Mouse (Mus musculus) kidney, adult 8-10 months (tissue): Measurements from ENCODE around the gene Surf1.
"Not testable (repeated sequence)": the region's sequence is repeated elsewhere in the genome, so short reads cannot be mapped to it uniquely, and the experiment has no call there.

ENCODE experiments used
- DNase-seq, 2 experiments: peaks; one replicate each; pipeline ENCODE4 v3.0.0; 2022

Gene Surf1

DNA sequence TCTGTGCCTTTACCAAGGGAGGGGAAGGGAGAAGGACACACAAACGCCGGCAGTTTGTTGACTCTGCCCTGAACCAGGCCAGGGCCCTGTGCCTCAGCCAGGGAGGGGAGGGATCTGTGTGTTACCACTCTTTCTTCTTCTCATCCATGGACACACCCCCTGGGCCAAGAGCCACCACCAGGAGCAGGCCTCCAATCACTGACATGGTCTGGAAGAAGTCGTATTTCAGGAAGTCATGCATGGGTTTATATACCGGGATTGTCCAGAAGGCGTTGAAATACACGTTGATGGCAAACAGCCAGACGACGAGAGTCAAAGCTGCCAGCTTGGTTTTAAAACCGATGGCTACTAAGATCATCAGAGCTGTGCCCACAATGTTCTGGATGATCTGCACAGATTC lies 5.5 kb upstream of the Surf1 start:
- DNase-seq = peak; percentile 45 to 48

DNA sequence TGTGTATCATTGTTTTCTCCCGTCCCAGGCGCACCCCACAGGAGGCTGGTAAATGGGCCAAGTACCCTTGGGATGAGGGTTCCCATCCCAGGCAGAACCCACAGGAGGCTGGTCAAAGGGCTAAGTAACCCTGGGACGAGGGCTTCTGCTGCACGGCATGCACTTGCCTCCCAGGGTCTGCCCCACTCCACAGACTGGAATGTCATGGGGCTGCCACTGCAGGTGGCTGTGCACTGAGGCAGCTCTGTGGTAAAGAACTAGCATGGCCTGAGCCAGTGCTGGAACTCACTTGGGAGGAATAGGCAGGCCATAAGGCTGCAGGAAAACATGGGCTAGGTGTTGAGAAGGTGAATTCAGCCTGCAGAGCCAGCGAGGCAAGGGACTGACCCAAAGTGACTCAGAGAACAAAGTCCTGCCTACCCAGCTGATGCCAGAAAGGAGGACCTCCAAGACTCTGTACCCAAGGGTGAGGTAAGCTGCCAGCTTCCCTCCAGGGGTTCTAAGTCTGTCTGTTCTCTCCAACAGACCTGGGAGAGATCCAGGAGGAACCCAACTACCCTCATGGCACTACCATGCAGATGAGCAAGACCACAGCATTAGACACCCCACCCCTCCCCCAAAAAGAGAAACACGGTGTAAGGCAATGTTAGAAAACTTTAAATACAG lies 4.0 kb upstream of the Surf1 start:
- DNase-seq = peak; percentile 71 to 81

DNA sequence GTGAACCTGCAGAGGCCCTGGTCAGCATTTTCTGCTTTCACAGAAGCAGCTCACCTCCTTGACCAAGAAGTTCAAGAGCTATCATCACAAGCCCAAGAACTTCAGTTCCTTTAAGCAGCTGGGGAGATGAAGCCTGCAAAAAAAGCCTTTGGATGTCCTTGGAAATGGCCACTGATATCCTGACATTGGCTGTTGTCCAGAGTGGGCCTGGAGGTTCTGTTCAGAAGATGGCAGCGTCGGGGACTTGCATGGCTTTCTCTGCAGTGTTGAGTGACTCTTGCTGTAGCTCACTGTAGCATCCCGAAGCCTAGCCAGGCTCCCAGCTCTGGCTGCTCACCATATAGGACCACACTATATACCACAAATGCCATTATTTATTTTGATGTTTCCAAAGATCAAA lies 3.4 kb upstream of the Surf1 start:
- DNase-seq = no peak

DNA sequence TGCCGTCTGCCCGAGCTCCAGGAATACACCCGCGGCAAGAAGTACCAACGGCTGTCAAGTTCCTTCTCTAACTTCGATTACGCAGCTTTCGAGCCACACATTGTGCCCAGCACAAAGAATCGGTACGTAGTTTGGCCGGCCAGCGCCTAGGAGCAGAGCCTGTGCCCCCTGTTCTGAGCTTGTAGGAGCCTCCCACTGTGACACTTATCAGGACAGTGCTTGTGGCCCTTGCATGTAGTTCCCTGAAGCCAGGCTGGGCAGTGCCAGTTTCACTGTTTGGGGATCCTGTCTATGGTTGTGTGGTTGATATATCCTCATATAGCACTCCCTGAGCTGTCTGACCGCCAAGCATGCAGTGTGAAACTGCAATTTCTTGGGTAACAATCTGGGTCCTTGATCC lies 408 bp upstream of the Surf1 start:
- no peak for DNase-seq

DNA sequence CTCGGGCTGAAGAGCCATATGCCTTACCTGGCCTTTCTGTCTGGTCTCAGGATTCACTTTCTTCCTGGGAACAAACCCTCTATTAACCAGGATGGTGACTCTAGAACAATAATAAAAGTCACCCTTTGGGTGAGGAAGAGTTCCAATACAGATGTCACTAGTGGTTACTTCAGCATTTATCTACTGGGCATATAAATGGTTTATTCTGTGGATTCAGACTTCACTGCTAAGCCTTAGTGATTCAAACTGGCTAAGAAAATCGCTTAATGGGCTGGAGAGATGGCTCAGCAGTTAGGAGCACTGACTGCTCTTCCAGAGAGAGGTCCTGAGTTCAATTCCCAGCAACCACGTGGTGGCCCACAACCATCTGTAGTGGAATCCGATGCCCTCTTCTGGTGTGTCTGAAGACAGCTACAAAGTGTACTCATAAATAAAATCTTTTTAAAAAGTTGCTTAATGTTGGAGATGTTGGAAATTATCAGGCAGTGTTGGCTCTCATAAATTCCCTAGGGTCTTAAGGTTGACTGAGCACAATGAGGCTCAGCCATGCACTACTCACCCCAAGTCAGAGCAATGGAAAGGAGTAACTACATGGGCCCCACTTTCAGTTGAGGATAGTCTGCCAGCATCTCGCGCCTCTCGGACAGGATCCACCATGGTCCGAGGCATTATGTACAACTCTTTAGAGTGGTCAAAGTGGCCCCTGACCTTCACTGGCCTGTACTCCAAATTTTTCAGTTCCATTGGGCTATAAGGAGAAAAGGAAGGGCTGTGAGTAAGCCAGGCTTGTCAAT lies 2.0 kb downstream of the Surf1 start:
- DNase-seq = no peak

DNA sequence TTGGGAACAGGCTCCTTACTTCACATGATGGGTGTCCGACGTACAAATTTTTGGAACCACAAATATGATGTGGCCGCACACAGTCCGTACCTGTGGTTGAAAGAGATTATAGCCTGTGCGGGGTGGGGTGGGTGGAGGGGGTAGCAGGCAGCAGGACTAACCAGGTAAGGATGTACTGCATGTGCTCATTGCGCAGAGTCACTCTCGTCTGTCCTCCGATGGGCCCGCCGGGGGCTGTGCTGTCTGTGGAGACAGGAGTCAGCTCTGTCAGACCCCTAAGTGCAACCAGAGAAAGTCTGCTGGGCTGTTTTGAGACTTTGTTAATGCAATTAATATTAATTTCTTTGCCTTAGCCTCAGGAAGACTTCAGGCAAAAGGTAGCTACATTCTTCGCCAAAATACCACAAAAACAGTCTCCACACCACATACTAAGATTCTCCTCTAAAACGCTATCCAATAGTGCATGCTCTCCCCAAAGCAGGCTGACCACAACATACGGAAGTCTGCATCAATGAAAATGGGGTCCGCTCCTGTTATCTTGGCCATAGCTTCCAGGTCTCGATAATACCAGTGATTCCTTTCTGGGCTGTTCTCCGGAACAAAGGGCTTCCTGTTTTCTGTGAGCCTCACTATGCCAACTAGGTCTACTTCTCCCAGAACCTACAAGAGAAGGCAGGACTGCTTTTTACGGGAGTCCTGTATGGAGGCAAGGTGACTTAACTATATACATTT lies 2.7 kb downstream of the Surf1 start:
- no peak for DNase-seq

DNA sequence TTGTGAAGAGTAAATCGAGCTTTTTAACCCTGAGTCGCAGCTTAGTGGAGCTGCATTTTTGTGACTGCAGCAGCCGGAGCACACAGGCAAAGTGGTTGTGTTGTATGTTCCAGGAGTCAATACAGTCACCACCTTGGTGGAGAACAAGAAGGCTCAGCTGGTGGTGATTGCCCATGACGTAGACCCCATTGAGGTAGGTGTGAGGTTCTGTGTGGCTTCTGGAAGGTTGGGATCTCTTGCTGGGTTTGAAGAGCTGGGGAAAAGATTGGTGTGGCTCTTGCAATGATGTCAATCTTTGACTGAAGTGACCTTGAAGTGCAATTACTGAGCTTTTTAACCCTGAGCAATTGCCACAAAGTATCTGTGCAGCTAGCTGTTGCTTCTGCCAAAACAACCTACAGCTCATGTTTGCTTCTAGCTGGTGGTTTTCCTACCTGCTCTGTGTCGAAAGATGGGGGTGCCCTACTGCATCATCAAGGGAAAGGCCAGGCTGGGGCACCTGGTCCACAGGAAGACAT lies 4.0 kb downstream of the Surf1 start:
- no peak for DNase-seq

DNA sequence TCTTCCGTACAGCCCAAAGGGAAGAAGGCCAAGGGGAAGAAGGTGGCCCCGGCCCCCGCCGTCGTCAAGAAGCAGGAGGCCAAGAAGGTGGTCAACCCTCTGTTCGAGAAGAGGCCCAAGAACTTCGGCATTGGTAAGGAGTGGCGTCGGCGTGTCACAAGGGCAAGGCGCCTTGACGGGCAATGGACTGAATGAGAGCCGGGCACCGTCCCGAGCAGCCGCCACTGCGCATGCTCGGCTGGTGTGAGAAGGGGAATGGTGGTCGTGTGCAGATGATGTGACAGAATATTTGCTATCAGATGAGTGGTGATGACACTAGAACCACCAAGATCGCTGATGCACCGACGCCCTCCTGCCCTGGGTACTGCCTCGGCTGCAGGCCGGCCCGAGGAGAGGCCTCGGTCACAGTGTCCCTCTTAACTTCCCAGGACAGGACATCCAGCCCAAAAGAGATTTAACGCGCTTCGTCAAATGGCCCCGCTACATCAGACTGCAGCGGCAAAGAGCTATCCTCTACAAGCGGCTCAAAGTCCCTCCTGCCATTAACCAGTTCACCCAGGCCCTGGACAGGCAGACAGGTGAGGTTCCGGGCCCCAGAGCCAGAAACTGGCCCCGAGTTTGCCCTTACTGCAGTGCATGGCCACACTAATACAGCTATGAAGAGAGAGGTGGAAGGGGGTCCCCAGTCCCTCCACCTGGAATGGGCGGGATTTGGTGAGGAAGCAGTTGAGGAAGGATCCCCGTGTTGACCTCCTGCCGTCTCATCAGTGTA lies 5.2 kb downstream of the Surf1 start:
- no peak for DNase-seq

DNA sequence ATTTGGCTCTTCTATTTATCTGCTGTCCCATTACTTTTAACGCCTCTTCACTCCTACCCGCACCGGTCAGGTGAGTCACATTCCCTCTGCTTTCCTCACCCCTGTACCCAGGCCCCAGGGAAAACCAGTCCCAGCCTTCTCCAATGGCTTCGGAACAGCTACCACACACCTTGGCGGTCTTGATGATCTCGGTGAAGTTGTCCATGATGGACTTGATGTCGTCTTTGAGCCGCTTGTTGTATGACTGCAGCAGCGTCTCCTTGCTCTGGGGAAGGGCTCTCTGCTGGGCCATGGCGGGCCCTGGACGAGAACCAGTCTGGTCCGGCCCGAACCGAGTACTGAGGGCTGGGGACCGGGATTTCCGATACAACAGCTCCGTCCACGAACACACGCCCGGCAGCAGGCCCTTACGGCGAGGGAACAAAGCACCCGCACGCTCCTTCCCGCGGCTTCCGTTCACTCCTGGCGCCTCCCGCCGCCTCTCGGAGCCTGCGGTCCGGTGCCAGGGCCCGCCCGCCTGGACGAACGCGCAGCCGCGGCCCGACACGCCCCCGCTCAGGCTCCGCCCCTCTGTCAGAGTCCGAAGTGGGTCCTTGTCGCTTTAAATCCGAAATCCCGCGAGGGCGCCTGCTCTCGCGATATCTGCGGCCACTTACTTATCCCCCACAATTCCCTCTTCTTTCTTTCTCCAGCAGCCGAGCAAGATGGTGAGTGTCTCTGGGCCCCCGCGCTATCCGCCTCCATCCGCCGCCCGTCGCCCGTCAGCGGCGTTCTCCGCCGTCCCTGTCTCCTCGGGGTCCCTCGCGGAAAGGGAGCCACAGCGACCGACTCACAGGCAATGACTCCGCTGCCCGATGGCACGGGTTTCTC lies 6.0 kb downstream of the Surf1 start, which contains the start of the genes Med22 and Rpl7a:
TSS of gene Med22 (minus strand) at position 554 of the 870 bp plus-strand sequence.
TSS of gene Rpl7a (plus strand) at position 641 of the 870 bp plus-strand sequence.
- peak; percentile 99 to 100 for DNase-seq

DNA sequence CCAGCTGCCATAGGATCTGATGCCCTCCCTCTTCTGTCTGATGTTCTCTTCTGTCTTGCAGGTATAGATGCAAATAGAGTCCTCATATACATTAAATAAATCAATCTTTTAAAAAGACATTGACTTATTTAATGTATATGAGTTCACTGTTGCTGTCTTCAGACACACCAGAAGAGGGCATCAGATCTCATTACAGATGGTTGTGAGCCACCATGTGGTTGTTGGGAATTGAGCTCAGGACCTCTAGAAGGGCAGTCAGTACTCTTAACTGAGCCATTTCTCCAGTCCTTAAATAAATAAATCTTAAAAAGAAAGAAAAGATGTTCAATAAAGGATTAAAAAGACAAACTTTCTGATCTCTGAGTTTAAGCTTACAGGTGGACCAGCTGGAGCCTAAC lies 6.9 kb downstream of the Surf1 start:
- DNase-seq = no peak

DNA sequence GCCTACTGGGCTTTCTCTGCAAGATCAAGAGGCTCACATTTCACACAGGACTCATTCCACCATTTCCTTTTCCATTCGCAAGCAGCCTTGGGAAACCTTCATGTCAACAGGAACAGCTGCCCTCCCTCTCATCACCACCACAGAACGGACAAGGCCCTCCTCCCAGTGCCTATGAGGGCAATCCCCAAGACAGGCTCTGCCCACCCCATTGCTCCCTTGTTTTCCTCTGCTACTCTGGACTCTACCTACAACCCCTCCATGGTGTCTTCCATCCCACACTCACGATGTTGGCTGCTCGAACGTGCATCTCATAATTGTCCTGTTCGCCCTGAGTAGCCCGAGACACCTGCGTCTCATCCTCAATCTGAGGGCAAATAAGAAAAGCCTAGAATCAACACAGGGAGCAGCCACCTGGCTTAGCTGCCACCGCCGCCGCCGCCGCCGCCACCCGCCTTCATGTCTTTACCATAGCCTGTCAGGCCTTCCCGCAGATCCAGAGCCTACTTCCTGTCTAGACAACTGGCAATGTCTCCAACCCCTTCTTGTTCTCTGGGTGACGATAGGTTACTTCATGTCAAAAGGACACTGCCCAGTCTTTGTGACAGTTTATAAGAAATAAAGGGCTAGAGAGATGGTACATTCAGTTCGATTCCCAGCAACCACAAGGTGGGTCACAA lies 7.5 kb downstream of the Surf1 start:
- no peak for DNase-seq

DNA sequence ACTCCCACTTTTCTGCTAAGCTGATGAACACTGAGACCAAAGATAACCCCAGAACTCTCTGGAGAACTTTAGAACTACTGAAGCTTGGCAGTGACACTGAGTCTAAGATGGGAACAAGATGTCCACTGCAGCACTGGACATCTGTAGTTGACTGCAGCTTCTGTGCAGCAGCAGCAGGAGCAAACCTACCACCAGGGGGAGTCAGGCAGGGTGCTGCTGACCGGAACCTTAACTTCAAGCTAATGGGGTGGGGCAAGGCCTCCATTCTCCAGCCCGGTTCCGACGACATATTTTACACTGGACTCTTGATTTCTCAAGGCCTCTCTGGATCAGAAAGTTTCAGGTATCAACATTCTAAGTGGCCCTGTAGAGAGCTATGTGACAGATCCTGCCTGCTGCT lies 9.2 kb downstream of the Surf1 start:
- peak in 1 of 2 experiments; percentile 61 for DNase-seq

DNA sequence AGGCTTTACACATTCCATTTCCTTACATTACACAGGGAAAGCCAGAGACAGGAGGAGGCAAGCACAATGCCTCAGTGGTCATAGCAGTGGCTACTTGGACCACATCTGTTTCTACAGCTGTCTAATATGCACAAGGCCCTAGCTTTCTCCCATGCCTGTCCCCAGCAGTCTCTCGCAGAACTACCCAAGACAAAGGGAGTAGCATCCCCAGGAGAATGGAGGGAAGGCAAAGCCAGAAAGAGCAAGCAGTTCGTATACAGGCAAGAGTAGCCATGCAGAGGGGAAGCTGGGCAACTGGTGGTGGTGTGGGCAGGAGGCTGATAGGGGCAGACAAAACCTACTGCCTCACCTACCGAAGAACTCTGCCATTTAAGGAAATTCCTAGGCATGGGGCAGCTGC lies 9.9 kb downstream of the Surf1 start:
- DNase-seq = no peak

DNA sequence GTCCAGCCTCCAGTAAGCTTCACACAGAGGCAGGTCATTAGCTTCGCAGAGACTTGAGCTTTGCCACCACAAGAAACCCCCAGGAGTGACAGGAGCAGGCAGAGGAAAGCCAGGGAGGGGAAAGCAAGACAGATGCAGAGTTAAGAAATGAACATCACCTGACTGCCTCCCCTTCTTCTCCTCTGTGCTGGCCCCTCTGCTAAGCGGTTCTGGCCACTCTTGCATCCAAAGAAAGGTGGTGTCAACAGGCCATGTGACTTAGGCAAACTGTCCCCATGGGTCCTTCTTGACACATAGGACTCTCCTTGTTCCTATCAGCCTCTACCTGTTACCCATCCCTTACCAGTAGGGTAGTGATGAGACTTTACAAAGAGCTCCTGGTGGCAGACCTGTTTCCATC lies 10.4 kb downstream of the Surf1 start:
- DNase-seq = no peak

DNA sequence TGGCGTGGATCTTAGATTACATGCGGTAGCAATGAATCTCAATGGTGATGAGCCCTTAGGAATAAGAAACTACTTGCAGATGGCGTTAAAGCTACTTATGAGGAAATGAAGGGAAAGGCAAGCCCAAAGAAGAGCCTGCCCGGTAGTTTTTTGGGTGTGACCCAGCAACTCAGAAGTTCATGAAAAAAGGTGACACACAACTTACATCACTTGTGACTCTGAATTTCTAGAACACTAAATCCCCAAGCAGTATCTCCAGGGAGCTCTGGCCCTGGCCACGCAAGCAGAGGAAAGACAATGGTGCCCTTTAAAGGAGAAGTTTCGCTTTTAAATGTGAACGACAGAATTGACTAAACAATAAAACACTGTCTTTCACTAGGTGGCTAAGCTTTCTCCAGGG lies 13.0 kb downstream of the Surf1 start:
- DNase-seq = no peak

DNA sequence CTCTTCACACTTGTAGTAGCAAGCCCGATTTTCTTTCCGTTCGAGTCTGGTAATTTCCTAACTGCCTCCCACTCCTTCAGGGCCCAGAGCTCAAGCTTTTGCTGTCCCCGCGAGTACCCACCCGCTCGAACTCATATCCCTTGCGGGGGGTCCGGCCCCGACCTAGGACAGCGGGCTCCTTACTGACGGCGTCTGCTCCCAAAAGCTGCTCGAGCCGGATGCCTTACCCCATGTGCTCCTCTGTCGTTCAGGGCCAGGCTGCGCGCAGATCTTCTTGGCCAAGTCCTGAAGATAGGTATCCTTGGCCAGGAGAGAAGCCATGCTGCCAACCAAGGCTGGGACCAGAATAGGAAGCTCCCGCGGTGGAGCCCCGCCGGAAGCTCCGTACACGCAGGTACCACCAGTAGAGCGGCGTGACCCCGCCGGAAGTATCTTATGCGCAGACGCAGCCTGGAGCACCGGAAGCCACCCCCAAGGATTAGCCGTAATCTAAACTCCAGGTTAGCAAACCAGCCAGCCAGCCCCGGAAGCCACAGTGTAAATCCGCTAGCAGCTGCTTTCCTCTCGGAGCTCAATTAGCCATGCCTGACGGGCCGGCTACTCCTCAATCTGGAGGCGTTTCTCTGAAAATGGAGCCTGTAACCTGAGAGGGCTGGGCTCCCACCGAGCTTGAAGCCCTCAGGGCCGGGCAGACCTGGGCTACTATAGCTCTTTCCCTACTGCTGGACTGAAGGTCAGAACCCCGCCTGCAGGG lies 13.7 kb downstream of the Surf1 start, which contains the start of gene Surf6:
TSS of gene Surf6 (minus strand) at position 413 of the 754 bp plus-strand sequence.
- peak; percentile 98 for DNase-seq

DNA sequence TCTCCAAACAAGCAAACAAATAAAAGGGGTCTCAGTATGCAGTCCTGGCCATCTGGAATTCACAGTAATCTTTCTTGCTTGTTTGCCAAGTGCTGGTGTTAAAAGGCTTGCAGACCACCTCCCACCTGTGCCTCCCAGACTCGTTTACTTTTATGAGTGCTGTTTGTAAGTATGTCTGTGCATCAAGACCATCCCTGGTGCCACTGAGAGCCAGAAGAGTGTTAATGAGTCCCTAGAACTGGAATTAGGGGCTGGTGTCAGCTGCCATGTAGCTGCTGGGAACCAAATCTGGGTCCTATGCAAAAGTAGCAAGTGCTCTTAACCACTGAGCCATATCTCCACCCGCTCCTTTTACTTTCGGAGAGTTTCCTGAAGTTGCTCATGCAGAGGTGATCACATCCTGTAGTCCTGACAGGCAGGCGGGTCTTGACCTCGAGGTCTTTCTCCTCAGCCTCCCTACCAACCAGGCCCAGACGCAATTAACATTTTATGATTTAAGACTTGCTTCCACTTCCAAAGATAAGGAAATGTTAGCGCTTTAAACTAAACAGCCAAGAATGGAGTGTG lies 14.4 kb downstream of the Surf1 start:
- DNase-seq = no peak

DNA sequence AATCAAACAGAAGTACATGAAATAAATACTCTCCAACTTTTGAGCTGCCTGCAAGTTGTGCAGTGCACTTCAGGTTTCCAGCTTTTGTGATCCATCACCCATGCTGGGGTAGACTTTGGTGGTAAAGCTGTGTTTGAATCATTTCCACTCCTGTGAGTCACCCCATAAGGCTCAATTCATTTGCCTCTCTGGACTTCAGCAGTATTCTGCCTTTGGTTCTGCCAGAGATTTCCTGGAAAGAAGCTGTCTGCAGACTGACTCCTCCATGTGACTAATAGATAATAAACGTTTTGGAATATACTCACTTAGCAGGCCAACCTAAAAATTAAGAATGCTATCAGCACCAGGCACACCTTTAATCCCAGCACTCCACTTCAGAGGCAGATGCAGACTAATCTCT lies 15.6 kb downstream of the Surf1 start:
- DNase-seq = no peak

DNA sequence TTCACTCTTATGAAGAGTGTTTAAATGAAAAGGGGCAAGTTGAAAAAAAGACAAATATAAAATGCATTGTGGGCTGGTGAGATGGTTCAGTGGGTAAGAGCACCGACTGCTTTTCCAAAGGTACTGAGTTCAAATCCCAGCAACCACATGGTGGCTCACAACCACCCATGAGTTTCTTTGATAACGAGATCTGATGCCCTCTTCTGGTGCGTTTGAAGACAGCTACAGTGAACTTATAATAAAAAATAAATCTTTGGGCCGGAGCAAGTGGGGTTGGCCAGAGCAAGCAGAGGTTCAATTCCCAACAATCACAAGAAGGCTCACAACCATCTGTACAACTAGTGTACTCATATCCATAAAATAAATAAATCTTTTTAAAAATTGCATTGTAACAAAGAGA lies 20.4 kb downstream of the Surf1 start:
- no peak for DNase-seq

DNA sequence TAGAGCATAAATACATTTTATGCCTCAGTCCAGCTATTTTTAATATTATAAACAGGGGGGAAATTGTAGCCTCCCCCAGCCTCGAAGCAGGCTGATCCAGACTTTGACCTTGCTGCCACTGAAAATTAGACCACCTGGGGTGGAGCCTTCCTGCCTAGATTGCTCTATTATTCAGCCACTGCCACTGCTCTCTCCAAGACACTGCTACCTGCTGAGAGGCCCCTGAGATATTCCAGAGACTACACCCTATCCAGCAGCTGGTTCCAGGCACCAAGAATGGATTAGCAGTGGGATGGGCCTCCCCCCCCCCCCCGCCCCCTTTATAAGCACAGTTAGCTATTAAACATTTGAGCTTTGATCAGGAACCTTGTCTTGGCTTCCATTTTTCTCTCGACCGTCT lies 30.2 kb downstream of the Surf1 start:
- DNase-seq = not testable (repeated sequence)
